Mouse (Mus musculus) frontal cortex, adult (tissue): ENCODE data around the gene Bcar1.

Source experiments
- ATAC-seq: cut with Nextera tagmentation; 2 replicates; pipeline ENCODE4 v1.9.2; 2017; ENCODE audit warnings: mild to moderate bottlenecking, moderate library complexity, mixed read lengths; ENCODE audit not compliant: low TSS enrichment

Gene Bcar1

DNA sequence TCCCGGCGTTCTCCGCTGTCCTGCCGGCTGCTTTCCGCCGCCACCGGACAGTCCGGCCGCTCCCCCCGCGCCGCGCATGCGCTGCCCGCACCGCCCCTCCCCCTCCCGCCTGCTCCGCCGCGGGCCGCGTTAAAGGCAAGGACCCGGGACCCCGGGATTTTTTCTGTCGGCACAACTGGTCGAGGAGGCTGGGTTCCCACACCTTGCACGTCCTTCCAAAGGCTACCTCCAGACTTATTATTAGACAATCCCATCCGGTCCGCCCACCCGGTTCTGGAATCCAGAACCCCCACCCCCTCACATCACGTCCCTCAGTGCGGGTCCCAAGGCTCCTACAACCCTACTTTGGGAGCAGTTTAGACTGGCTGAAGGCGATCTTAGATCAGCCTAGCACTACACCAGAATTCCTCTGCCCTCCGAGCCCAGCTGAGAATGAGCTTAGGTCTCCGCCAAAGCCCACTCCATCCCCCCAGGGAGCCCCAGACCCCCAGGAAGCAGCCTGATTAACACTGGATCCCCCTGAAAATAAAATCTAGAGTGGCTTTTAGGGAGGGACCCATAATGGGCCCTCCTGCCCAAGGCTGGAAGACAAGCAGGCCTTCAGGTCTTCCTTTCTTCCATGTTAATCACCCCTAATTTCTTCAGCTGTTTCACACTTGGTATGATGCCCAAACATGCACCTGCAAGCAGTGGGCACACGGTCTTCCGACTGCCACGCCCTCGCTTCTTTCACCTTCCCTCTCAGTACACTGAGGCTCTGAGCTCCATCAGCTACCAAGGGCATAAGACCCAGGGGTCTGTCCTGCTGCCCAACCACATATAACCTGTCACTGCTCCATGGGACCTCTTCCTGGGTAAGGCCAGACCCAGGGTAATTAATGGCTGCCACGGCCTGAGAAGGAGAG is at the start of gene Bcar1:
Gene Bcar1, minus strand, starts transcription at position 18 of the 905 bp plus-strand sequence.
- peak; percentile 24 for ATAC-seq

DNA sequence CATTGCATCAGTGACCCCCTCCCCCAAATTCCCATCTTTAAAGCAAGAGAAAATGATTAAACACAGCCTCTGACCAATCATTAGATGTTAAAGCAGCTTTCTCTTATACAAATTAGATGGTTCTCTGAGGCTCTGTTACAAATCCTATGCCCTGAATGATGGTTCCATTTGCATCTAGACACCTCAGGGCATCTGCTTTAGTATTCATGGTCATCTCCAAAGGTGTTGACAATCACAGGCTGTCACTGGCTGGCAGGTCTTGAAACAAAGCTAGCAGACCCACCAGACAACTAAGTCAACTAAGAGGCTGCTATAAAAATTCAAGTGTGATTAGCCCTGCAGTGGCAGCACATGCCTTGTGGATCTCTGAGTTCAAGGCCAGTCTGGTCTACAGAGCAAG is 46.0 kb upstream of the Bcar1 start:
- no peak for ATAC-seq

DNA sequence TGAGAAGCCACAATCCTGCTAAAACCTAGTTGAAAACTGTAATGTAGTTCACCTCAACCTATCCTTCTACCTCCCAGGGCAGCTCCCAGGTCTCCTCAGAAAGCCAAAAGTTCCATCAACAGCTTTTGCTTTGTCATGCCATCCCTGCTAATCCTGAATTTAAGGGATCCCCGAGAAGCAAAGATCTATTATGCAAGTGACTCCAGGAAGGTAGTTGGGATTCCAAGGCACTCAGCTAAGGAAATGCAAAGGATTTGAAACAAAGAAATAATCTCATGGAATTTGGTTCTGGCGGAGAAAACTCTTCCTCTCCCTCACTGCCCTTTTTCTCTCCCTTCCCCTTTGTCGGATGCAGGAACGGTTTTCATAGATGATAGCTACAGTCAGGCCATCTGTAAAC is 45.6 kb upstream of the Bcar1 start:
- no peak for ATAC-seq

DNA sequence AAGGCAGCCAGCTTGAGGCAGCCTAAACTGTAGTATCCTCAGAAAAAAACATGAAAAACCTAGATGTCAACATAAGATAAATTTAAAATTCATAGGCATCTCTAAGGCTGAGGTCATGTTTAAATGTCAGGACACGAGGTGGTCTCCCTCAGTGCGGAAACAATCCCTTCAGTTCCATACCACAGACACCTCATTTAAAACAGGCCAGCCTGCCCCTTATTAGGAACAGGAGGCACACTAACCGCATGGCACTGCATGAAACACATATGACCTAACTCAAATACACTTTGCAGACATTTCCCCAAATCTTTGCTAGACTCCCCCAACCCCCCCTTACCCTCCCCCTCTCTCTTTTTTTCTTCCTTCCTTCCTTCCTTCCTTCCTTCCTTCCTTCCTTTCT is 44.9 kb upstream of the Bcar1 start:
- no peak for ATAC-seq

DNA sequence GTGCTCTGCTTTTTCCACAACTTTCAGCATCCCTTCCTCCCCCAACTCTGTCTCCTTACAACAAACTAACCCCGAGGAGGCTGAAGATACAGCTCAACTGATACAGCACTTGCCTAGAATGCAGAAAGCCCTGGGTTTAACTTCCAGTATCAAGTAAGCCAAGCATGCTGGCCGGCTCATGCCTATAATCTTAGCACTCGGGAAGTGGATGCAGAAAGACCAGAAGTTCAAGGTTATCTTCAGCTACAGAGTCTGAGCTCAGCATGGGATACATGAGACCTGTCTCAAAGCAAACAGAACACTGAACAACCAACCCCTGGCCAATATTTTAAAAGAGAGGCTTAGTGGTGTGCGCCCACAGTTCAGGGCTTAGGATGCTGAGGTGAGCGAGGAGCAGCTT is 44.5 kb upstream of the Bcar1 start:
- ATAC-seq, result no peak

DNA sequence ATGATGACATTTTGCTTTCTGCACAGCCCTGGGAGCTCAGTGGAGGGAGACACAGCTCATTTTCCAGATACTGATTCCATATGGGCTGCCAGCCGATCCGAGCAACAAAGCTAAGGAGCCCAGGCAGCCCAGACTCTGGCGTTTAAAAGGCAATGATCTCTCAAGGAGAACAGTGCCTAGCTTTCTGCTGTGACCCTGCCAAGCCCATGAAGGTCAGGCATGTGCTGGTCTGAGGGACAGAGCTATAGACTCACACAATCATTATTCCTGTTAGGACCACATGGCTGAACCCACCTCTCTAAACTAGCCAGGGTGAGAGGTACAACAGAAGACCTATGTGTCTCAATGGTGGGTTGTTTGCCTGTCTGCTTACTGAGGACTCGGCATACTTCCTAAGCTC is 44.1 kb upstream of the Bcar1 start:
- ATAC-seq, result 0 out of 2 replicates have a peak, but pooled peaks have one; percentile 42

DNA sequence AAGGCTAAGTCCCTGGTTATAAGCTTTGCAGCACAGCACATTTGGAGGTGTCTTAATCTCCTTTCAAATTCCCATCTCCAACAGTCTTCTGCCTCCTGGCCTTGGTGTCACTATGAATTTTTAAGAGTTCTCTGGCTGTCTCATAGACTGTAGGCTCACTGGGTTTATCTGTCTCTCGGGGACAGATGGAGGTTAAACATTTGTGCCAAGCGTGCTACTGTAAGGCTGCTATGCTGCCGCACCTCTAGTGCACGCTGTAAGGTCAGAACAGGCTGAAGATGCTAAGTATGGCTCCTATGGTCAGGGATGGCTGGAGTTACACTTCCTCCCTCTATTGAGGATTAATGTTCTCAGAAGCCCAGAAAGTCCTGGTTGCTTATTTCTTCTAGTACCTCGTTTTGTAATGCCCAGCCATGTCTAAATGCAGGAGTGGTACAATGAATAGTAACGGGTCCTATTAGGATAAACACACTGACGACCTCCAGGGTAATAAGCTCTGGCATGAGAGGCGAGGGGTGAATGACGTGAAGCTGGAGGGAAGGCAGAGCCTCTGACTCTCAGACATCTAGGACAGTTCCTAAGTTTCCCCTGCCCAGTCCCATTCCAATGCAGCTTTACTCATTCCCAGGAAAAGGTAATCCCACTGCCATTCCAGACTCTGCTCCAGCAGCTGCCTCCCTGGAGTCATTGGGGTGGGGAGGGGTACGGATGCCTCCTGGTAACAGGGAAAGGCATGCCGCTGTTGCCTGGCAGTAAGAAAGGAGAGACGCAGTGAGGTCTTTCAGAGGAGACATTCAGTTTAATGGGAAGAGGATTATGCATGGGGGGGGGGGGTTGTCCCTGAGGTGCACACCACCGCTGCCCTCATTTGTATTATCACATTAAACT is 43.3 kb upstream of the Bcar1 start:
- no peak for ATAC-seq

DNA sequence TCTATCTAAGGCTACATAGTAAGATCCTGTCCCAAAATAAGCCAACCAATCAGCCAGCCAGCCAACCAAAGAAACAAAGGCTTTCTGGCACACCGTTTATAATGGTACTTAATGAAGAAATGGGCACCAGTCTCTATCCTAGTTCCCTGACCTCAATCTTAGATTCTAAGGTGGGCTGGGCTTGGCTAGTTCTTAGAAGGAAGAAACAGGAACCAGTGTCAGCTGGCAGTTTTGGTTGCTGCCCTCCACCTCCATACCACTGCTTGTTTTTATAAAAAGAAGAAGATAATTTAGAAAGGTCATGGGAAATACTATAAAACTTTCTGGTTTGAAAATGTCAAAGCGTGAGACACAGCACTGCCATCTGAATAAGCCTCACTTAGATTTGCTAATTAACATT is 42.5 kb upstream of the Bcar1 start:
- no peak for ATAC-seq

DNA sequence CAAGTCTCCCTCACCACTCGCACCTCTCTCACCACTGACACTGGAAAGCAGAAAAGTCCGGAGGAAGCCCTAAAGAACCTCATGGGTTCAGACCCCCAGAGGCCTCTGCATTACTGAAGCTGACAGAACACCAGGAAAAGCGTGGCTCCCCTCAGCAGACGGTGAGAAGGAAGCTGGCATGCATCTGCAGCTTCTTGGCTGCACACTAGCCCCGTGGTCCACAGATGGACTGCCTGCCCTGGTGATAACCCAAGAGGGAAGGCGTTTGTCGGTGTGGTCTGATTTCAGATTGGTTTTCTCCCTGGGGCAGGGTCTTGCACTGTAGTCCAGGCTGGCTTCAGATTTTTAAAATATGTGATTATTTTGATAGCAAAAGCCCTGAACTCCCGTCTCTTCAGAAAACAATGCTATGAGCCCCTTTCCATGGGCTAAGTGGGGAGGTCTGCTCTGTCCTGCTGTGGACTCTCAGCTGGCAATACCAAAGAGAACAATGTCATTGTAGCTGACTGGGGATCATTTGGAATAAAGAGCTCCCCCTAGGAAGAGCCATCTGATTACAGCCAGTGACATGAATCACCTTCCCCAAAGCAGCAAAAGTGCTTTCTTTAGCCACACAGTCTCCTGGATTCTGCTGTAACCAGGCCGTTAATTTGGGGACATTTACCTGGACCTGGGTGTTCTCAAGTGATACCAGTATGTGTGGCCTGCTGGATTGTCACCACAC is 39.2 kb upstream of the Bcar1 start:
- no peak for ATAC-seq

DNA sequence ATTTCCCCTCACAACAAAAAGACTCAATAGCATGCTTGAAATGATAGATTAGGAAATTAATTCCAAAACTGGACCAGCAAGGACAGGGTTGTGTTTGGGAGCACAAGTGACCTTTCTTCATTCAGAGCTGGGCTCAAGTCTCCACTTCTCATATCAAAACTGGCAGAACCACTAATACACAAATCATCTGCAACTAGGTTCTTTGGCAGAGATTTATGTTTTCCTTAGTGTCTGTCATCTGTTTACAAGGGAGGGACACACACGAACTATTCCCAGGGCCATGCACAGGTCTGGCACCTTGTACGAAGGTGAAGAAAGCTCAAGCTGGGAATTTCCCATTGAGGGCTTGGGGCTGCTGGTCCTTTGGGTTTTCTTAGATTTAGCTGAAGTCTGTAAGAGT is 38.6 kb upstream of the Bcar1 start:
- no peak for ATAC-seq

DNA sequence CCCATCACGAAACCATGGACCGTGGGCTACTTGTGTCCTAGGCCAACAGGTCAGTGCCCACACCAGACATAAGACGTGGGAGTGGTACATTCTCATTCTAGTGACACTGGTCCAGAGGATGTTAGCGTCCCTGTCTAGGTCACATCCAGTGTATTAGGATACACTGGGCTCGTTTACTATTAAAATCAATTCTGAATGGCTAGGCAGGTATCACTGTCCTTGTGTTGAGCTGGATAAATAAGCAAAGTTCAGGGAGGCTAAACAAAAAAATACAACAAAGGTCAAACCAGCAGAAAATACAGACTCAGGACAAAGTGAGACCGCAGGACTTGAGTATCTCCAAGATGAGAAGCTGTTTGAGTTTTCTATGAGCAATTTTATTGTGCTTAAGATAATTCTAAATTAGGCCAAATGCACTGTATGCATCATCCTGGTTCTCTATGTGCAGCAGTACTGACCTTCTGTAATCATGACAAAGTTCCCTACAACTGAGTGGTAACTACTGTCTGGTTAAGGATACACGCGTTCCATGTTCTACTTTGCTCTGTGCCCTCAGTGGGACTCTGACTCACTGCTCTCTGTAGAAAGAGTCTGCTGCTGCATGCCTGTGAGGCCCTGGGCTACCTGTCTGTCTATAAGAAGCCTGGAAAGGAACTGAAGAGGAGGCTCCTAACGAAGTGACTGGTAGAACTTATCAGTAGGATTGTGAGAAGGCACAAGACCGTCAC is 37.3 kb upstream of the Bcar1 start:
- no peak for ATAC-seq

DNA sequence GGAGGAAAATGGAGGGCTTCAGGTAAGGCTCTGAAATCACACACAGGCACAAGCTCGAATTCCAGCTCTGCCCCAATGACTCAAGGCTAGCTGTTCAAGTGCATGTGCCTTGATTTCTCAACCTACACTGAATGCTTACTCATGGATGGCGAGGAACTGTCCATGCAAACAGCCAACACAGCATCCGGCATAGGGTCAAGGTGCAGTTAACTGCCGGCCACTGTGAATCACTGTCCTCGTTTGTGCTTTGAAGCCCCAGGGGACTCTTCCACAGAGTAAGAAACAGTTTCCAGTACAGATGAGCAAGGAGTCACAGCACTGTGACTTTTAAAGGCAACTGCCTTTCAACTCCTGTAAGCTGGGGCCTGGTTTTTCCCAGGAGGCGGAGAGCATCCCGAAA is 36.1 kb upstream of the Bcar1 start:
- no peak for ATAC-seq

DNA sequence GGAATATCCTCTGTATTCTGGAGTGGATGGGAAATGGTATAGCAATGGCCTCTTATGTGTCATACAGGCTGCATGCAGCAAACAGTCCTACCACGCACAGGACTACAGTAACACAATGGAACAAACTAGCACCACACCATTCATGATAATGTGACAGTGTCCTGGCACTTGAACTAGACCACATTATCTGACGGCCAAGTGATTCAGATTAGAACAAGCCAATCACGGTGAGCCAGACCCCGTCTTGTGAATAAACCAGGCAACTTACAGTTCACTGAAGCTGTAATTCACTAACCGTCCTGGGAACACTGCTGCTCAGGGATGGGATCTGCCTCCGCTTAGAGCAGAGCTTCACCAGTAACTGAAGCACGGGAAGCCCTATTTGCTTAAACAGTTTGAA is 35.2 kb upstream of the Bcar1 start:
- ATAC-seq, result no peak

DNA sequence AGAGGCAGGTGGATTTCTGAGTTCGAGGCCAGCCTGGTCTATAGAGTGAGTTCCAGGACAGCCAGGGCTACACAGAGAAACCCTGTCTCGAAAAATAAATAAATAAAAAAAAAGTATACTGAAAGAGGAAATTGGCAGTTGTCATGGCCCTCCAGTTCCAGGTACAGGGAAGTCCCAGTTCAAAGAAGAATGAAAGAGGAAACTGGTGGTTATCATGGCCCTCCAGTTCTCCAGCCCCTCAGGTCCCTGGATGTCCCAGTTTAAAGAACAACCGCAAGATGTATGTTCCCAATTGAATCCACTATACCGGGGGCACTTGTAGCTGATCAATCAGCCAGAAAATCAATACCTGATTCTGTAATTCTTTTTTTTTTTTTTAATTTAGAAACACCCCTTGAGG is 32.9 kb upstream of the Bcar1 start:
- ATAC-seq, result no peak

DNA sequence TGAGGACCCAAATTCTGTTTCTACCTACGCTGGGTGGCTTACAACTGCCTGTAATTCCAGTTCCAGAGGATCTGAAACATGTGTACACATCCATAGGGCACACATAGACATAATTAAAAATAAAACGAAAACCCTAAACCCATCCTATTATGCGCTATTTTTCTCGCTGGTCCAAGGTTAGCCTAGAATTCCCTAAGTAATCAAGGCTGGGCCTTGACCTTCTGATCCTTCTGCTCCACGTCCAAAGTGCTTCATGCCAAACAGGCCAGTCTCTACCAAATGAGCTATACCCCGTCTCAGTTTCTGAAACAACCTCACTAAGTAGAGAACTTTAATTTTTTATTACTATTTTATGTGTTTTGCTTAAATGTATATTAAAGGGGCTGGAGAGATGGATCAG is 32.2 kb upstream of the Bcar1 start:
- ATAC-seq, result no peak

DNA sequence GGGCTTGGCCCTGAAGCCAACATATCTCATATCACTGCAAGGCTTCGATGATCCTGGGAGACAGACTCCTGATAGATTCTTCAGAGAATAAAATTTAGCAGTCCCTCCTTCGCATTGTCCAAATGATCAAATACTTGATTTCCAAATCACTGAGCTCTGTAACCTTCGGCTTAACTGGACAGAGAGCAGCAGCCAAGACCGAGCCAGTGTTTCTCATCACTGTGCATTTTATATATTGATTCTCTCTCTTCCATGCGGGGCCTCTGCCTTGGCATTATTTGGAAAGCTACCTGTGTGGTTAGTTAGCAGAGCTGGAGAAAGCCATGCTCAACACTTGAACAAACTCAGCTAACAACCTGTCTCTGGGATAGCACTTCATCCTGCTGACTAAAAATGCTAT is 29.9 kb upstream of the Bcar1 start:
- no peak for ATAC-seq

DNA sequence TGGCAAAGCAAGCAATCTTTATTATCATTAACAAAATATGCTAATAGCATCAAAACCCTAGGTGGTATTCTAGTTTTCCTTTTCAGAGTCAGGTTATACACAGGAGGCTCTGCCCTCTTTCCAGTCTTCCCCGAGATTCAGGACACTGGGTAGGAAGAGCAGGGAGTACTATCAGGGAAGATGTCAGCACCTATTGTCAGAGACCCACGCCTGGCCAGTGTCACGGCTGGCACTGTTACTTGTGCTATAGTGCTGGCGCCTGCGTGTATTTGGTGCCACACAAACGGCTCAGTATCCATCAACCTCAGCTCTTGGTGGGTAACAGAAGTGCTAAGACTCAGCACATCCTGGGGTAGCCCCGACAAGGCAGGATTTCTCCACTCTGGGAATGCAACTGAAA is 29.4 kb upstream of the Bcar1 start:
- ATAC-seq, result no peak

DNA sequence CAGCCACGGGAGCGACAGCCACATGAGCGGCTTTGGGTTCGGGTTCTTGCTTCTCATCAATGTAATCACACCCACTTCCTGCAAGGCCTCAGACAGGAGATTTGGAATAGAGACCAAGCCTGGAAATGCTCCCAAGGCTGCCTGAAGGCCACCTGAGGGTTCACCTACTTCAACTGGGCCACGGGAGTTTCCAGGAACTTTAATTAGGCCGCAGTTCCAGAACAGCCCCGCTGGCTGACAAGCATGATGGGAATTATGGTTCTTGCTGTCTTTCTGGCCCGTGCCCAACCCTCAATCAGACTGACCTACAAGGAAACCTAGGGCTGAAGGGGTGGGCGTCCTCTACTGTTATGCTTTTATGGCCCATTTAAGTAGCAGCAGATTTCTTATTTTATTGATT is 28.5 kb upstream of the Bcar1 start:
- no peak for ATAC-seq

DNA sequence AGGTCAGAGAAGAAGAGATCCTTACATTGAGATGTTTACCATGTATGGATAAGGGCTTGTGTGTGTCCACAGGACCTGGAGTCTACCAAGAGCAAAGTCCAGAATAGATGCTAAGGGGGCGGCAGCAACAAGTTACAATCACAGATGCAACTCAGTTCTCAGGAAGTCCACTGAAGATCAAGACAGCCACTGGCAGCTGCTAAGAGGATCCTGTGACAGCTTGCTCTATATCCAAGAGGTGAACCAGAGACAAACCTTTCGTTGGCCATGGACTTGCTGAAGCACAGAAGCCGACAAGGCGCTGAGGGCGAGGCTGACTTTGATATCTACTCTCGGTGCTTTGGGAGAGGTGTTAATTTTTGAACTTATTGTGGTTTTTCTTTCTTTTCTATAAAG is 28.0 kb upstream of the Bcar1 start:
- no peak for ATAC-seq

DNA sequence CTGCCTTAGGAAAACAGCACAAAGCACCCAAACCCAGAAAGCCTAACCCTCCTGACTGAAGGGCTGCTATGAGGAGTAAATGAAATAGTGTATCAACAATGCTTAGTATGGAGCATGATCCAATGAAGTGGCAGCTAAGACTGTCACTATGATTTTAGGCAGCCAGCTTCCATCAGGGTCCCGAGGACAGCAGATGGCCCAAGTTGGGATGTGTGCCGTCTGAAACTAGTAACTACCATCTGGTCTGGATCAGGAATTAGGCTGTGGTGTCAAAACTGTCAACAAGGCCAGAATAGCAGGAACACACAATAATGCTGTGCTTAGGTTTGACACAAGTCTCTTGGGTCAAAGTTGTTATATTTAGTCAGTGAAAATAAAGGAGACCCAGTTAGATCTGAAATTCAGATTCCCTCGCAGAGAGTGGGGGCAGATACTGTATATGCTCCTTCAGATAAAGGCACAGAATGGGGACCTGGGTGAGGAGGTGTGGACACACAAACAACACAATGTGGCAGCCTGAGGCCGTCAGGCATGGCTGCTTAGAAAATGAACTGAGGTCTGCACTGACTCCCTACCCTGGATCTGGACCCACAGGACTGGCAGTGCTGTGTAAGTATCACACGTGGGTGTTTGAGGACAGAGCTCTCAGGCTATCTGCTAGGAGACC is 27.5 kb upstream of the Bcar1 start:
- ATAC-seq, result no peak
